Mouse (Mus musculus) cerebellum, adult 2 months (tissue): ENCODE data around the gene Sec24b.

Experiments used
- CTCF ChIP-seq: fragments of 200-500 bp; IDR thresholded peaks from 2 replicates; pipeline ENCODE4 v1.5.1; 2011; ENCODE audit warnings: low read depth, mild to moderate bottlenecking, control low read depth, low read length, moderate library complexity, borderline replicate concordance; ENCODE audit not compliant: insufficient read depth
- POLR2A ChIP-seq: fragments of 200-500 bp; IDR thresholded peaks from 2 replicates; pipeline ENCODE4 v1.6.1; 2011; ENCODE audit warnings: low read length, control low read depth, borderline replicate concordance; ENCODE audit not compliant: insufficient read depth

GRCm38 (mm10) chr3:129948359-129948758 lies 113.0 kb downstream of the Sec24b start:
- TF ChIP-seq CTCF (no peak), POLR2A (no peak)
